Mouse (Mus musculus): ENCODE results near the gene Wnk4.

GRCm38 (mm10) chr11:101312150-101312549 is 51.8 kb downstream of the Wnk4 start:
- TF ChIP-seq POLR2A (IDR thresholded peaks at IDR 0.05; ENCODE audit: low read depth, low read length) (no peak), CTCF (IDR thresholded peaks at IDR 0.05; ENCODE audit: borderline replicate concordance, insufficient read depth, low read length) (no peak)

All from embryonic fibroblast, embryonic 13.5 days (primary cell).